In genomic region chr1:78363965-78364889, GRCm38 (mm10) we compare ENCODE assay signal across 17 mouse cellular contexts. TPM values are rescaled to one million over a fixed set of nuclear protein-coding genes. Genes with fewer than 3 reads are reported as not detected.
DNase-seq lines count a peak whose midpoint lies in the region; ATAC-seq and TF ChIP-seq lines count a peak whose summit lies in the region.
"Had no signal": no experiment of that assay in that cellular context is flagged by ENCODE, and none has a peak within 500 bp of the region (broad histone marks: within the 10 kb centered on the region; RNA-seq: fewer than 3 reads in every experiment).

No protein-coding gene starts in this region.

- in situ Hi-C loops in Patski (cut with MboI; ENCODE audit: low pct_unique_long_range_greater_than_20kb): no loop called here

- no peaks in the 10 kb centered on the region for H3K9me3 ChIP-seq in kidney, embryonic 15.5 days (replicated peaks)
- no peaks in the 10 kb centered on the region for H3K9me3 ChIP-seq in intestine, embryonic 16.5 days (ENCODE audit: control insufficient read depth, low read length)
- H3K9me3 ChIP-seq: hindbrain, embryonic 12.5 days; liver, embryonic 15.5 days; neural tube, embryonic 12.5 days had no signal

- no peak overlapping the region for H3K4me2 ChIP-seq in kidney, embryonic 15.5 days
- H3K4me2 ChIP-seq in intestine, embryonic 16.5 days (ENCODE audit: low read depth, low read length): no peak overlapping the region
- H3K4me2 ChIP-seq: hindbrain, embryonic 12.5 days; liver, embryonic 15.5 days; neural tube, embryonic 12.5 days had no signal

- no peaks in the 10 kb centered on the region for H3K36me3 ChIP-seq in kidney, embryonic 15.5 days
- no peaks in the 10 kb centered on the region for H3K36me3 ChIP-seq in intestine, embryonic 16.5 days (ENCODE audit: control insufficient read depth, insufficient read depth, low read length)
- H3K36me3 ChIP-seq: hindbrain, embryonic 12.5 days; liver, embryonic 15.5 days; neural tube, embryonic 12.5 days had no signal

- 35% methylated on average over 13 of the region's 13 CpGs for WGBS in kidney, embryonic 15.5 days
- WGBS in intestine, embryonic 16.5 days: 51% methylated on average over 13 of the region's 13 CpGs

- H3K27ac ChIP-seq in kidney, embryonic 15.5 days: peak overlapping the region; percentile 71
- no peak overlapping the region for H3K27ac ChIP-seq in intestine, embryonic 16.5 days (ENCODE audit: low read length)
- H3K27ac ChIP-seq: hindbrain, embryonic 12.5 days; liver, embryonic 15.5 days; neural tube, embryonic 12.5 days had no signal

- no peak for TF ChIP-seq CTCF in Patski (IDR thresholded peaks at IDR 0.05)

- no peaks in the 10 kb centered on the region for H3K27me3 ChIP-seq in kidney, embryonic 15.5 days
- H3K27me3 ChIP-seq in Patski: no peaks in the 10 kb centered on the region
- no peaks in the 10 kb centered on the region for H3K27me3 ChIP-seq in intestine, embryonic 16.5 days (replicated peaks; ENCODE audit: control insufficient read depth, insufficient read depth, low read length)
- H3K27me3 ChIP-seq: liver, embryonic 15.5 days; neural tube, embryonic 12.5 days had no signal

- ATAC-seq in kidney, embryonic 15.5 days (replicated peaks; ENCODE audit: low FRiP score): peak; percentile 86
- ATAC-seq in Patski: peak; percentile 38
- ATAC-seq in intestine, embryonic 16.5 days: peak; percentile 57

- intact Hi-C loops in left cerebral cortex, postnatal 4 days (cut with DNase I): no loop called here

- CTCF ChIA-PET in Patski (lab: Charles Lee): no interaction called here

- H3K9ac ChIP-seq in kidney, embryonic 15.5 days: no peak overlapping the region
- no peak overlapping the region for H3K9ac ChIP-seq in intestine, embryonic 16.5 days (ENCODE audit: low read depth, low read length)
- H3K9ac ChIP-seq: hindbrain, embryonic 12.5 days; liver, embryonic 15.5 days; neural tube, embryonic 12.5 days had no signal

- POLR2A ChIA-PET in Patski (lab: Charles Lee): no interaction called here

- H3K4me3 ChIP-seq in kidney, embryonic 15.5 days (replicated peaks): no peak overlapping the region
- no peak overlapping the region for H3K4me3 ChIP-seq in intestine, embryonic 16.5 days (ENCODE audit: low read length)
- H3K4me3 ChIP-seq: hindbrain, embryonic 12.5 days; liver, embryonic 15.5 days; megakaryocyte, embryonic 14.5 days; neural tube, embryonic 12.5 days had no signal

- DNase-seq in kidney, adult 18-20 months: no peak
- DNase-seq in Patski (ENCODE audit: low read depth, low spot score): no peak
- peak; percentile 20 for DNase-seq in embryo, embryonic 10.5 days (ENCODE audit: low spot score)
- DNase-seq in left cerebral cortex, postnatal 4 days: no peak
- no peak for DNase-seq in right cerebral cortex, postnatal 10 days (ENCODE audit: low spot score in 2 of 2)
- DNase-seq: adrenal gland, postnatal 36 days; cerebellum, adult 8-10 months; gastrocnemius, postnatal 36 days; kidney, adult 11 months; lung, postnatal 10 days had no signal

- H3K4me1 ChIP-seq in kidney, embryonic 15.5 days: peaks cover 41% of the 10 kb centered on the region
- 0 out of 2 replicates have a peak, but pooled peaks cover 4% of the 10 kb centered on the region for H3K4me1 ChIP-seq in intestine, embryonic 16.5 days (ENCODE audit: control insufficient read depth, insufficient read depth, low read length)
- H3K4me1 ChIP-seq: hindbrain, embryonic 12.5 days; liver, embryonic 15.5 days; megakaryocyte, embryonic 14.5 days; neural tube, embryonic 12.5 days had no signal

RNA-seq across cellular contexts. Expression of gene Sgpp2, which starts 54.1 kb away (rescaled TPM):
- polyA plus RNA-seq in kidney, embryonic 15.5 days (2015; fragmentation: Nextera tagmentation; extraction: Ambion mirVana): 20.0 and 21.7 TPM in 2 replicates
- 0.09 TPM for polyA plus RNA-seq in Patski (2021)
- polyA plus RNA-seq in intestine, embryonic 16.5 days (2015; fragmentation: Nextera tagmentation; extraction: Ambion mirVana): 46.4 and 48.0 TPM in 2 replicates
- under 1 TPM; 0.38 to 0.64 TPM for total RNA-seq in left cerebral cortex, postnatal 4 days (2021)
- total RNA-seq: common myeloid progenitor, adult 5-6 weeks; gastrocnemius, postnatal 36 days had no signal

Comparison
In these comparisons a context has a peak if more than half of its experiments do, and no peak if none do; other contexts are left out.
1. RNA of gene Sgpp2, which starts 54.1 kb away (polyA plus RNA-seq): 46.4 to 48.0 TPM in intestine, embryonic 16.5 days and 20.0 to 21.7 TPM in kidney, embryonic 15.5 days; 0.09 TPM in Patski (single experiment); every median in the first group is over 10 times any median in the second.
2. Peak in every context shown above with its lines, with median percentiles within 50 percentile points of each other: ATAC-seq.